Mouse (Mus musculus) granulocyte monocyte progenitor cell, adult 5-6 weeks (primary cell): ENCODE data around the gene Stambp. TPM values are rescaled to one million over a fixed set of nuclear protein-coding genes. Genes with fewer than 3 reads are reported as not detected.

ENCODE experiments used
- ATAC-seq: replicated peaks from 2 replicates; pipeline ENCODE4 v1.8.0; 2016; ENCODE audit warnings: mild to moderate bottlenecking, moderate TSS enrichment, inconsistent platforms; ENCODE audit not compliant: poor library complexity, severe bottlenecking
- total RNA-seq, 2 experiments: library from RNA; stranded (forward) in 1 of 2; stranded (reverse) in 1 of 2; fragments of 200-712, 200-1000 nt in 1 of 2; fragments of >200 nt in 1 of 2; fragmentation: Nextera tagmentation in 1 of 2; gene quantifications; 2 replicates each; pipeline ENCODE4 v1.2.3; 2014 to 2017

Stambp gene
- total RNA-seq, 2 experiments from 2014 or later, result 9.7 to 44.8 TPM

GRCm38 (mm10) chr6:83505554-83505953 is 67.0 kb downstream of the Stambp start:
- no peak for ATAC-seq

DNA sequence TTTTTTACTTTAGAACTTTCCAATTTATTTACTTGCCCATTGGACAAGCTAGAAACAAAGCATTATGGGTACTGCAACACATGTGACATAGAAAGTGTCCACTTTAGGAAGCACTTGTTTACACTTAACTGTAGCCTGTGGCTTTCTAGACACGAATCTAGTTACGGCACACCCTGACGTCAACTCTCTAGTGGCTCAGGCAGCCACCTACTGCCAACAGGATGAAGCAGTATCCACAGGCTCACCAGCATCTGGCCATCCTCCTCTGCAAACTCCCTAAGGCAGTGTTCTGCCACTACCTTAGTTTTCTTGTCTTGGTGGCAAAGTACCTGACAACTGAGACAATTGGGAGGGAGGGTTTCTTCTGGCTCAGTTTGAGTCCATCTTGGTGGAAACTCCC is 69.2 kb downstream of the Stambp start:
- no peak for ATAC-seq

GRCm38 (mm10) chr6:83502656-83503055 is 69.9 kb downstream of the Stambp start:
- peak; percentile 58 for ATAC-seq

DNA sequence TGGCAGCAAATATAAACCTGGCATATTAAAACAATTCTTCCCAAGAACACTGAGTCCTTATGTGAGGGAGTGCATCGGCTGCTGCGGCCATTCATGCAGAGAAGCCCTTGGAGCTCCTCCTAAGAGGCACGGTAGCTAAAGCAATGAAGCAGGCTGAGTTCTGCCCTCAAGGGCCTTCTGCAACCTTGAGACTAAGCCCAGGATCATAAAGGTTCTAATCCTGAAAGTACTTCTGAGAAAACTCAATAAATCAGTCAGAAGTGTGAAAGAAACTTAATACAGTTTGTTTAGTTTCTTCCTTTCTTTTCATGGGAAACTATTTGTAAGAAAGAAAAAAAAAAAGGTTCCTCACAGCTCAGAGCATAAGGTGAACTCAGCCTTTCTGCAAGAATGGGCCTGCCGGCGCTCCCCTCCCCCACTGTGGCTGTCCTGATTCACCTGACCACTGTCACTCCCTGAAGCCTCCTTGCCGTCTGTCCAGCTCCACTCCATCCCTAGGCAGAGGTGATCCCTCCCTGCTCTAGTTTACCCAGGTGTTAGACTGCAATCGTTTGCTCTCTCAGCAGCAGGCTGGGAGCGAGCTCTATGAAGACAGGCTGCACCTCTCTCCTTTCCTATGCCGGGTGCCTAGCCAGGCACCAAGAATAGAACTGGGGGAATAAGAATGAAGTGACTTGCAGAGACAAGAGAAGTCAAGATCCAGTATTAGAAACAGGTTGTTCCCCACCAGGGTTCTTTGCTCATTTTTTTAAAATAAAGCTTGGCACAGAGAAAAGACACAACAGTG is 70.8 kb downstream of the Stambp start:
- ATAC-seq, result no peak

DNA sequence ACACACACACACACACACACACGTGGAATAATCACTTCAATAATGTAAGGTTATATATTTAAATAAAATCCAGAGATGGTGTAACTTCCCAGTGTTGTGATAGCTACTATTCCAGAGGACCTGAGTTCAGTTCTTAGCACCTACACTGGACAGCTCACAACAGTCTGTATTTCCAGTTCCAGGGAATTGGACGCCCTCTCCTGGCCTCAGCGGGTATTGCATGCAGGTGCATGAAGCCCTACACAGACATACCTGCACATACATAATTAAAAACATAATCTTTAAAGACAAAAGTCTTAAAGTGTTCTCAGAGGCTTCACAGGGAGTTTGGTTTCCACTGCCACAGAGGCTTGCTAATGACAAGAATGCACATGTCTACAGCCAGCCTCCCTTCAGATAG is 72.1 kb downstream of the Stambp start:
- ATAC-seq, result no peak

DNA sequence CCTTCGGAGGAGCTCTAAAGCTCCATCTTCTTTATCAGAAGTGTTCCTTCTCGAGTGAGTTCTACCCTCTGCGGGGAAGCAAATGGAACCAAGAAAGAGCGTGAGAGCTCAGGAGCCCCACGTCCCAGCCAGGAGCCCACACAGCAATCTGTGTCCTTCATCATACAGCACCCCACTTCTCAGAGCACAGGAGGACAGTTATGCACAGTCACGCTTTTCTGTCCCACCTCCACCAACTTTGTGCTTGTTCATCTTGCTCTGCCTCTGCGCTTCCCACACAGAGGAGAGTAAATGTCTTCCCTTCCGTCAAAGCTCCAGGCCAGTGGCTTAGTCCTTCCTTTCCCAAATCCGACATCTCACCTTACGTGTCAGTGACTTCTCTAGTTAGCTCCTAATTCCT is 73.5 kb downstream of the Stambp start:
- ATAC-seq, result no peak

GRCm38 (mm10) chr6:83496753-83497710 is 75.5 kb downstream of the Stambp start:
- ATAC-seq, result no peak

DNA sequence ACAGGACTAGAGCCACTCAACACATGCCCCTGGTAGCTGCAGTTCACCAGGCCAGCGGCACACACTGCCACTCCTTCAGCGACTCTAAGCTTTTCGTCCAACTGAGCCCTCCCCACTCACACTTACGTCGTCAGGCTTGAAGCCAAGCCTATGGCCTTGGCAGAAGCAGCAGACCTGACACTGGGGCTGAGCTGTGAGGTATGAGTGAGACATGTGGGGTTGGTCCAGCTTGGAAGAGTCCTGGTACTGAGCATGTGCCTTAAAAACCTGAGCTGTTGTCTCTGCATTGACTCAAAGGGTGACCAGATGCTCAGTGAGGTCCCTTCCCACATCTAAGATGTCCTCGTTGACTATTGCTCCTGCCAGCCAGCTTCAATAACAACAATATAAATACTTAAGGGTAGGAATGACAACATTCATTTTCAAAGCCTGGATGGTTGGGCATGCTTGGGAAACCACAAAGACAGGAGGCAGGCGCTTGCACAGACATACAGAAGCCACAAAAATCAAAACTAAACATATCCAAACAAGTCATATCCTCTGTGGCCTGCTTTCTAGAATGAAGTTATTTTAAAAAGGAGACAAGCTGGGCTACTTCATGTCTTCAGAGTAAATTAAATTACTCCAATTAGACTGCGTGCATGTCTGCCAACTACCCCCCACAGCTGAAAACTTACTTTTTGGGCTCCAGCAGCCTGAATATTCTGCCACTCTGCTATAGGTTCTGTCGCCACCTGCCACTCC is 76.3 kb downstream of the Stambp start:
- no peak for ATAC-seq

Other genes with a start within 250 kb of the Stambp start
- gene Mthfd2, start 246.8 kb downstream of the Stambp start, total RNA-seq (2014; fragmentation: Nextera tagmentation), result 20.8 and 48.1 TPM in 2 replicates
- gene Mthfd2, start 246.8 kb downstream of the Stambp start, total RNA-seq (2017), result 31.7 and 35.6 TPM in 2 replicates
- gene Mob1a, start 246.7 kb downstream of the Stambp start, total RNA-seq (2014; fragmentation: Nextera tagmentation), result 75.2 and 76.6 TPM in 2 replicates
- gene Mob1a, start 246.7 kb downstream of the Stambp start, total RNA-seq (2017), result 134 and 144 TPM in 2 replicates
- 76.1 and 91.2 TPM in 2 replicates for gene Bola3, start 223.6 kb downstream of the Stambp start, total RNA-seq (2014; fragmentation: Nextera tagmentation)
- gene Bola3, start 223.6 kb downstream of the Stambp start, total RNA-seq (2017), result 53.4 and 67.8 TPM in 2 replicates
- 35.6 and 46.9 TPM in 2 replicates for gene Tet3, start 113.6 kb downstream of the Stambp start, total RNA-seq (2014; fragmentation: Nextera tagmentation)
- 13.4 and 17.5 TPM in 2 replicates for gene Tet3, start 113.6 kb downstream of the Stambp start, total RNA-seq (2017)
- 28.1 and 49.2 TPM in 2 replicates for gene Dguok, start 65.8 kb downstream of the Stambp start, total RNA-seq (2014; fragmentation: Nextera tagmentation)
- gene Dguok, start 65.8 kb downstream of the Stambp start, total RNA-seq (2017), result 19.6 and 29.3 TPM in 2 replicates
- not detected in 2 replicates for gene Actg2, start 36.5 kb downstream of the Stambp start, total RNA-seq (2014; fragmentation: Nextera tagmentation)
- gene Actg2, start 36.5 kb downstream of the Stambp start, total RNA-seq (2017), result not detected in 2 replicates
- gene Clec4f, start 83.5 kb upstream of the Stambp start, total RNA-seq (2014; fragmentation: Nextera tagmentation), result not detected in 2 replicates
- gene Clec4f, start 83.5 kb upstream of the Stambp start, total RNA-seq (2017), result not detected in 2 replicates
- not detected in 2 replicates for gene Cd207, start 105.1 kb upstream of the Stambp start, total RNA-seq (2014; fragmentation: Nextera tagmentation)
- not detected in 2 replicates for gene Cd207, start 105.1 kb upstream of the Stambp start, total RNA-seq (2017)
- not detected in 2 replicates for gene Vax2, start 138.5 kb upstream of the Stambp start, total RNA-seq (2014; fragmentation: Nextera tagmentation)
- not detected in 2 replicates for gene Vax2, start 138.5 kb upstream of the Stambp start, total RNA-seq (2017)
- gene Atp6v1b1, start 170.3 kb upstream of the Stambp start, total RNA-seq (2014; fragmentation: Nextera tagmentation), result not detected in 2 replicates
- not detected in 2 replicates for gene Atp6v1b1, start 170.3 kb upstream of the Stambp start, total RNA-seq (2017)
- gene Ankrd53, start 189.9 kb upstream of the Stambp start, total RNA-seq (2014; fragmentation: Nextera tagmentation), result 0.41 TPM in 1 of 2 replicates, not detected in the other
- gene Ankrd53, start 189.9 kb upstream of the Stambp start, total RNA-seq (2017), result not detected in 2 replicates
- 60.4 and 82.5 TPM in 2 replicates for gene Tex261, start 203.1 kb upstream of the Stambp start, total RNA-seq (2014; fragmentation: Nextera tagmentation)
- gene Tex261, start 203.1 kb upstream of the Stambp start, total RNA-seq (2017), result 35.2 and 37.3 TPM in 2 replicates
- 25.7 and 25.9 TPM in 2 replicates for gene Nagk, start 222.3 kb upstream of the Stambp start, total RNA-seq (2014; fragmentation: Nextera tagmentation)
- gene Nagk, start 222.3 kb upstream of the Stambp start, total RNA-seq (2017), result 23.1 and 23.6 TPM in 2 replicates